Mouse (Mus musculus) urinary bladder, postnatal 10 days (tissue): ENCODE measurements around the gene 9430038I01Rik.
"Not testable (repeated sequence)": the region's sequence is repeated elsewhere in the genome, so short reads cannot be mapped to it uniquely, and the experiment has no call there.

Source experiments
- DNase-seq: peaks from one replicate; pipeline ENCODE4 v3.0.0; 2022; ENCODE audit warnings: low spot score

9430038I01Rik gene

GRCm38 (mm10) chr7:137410337-137411197 lies at the start of gene 9430038I01Rik:
Gene 9430038I01Rik (minus strand): TSS chr7:137410762.
- peak; percentile 88 for DNase-seq

- no peak for DNase-seq
Observed at GRCm38 (mm10) chr7:137445321-137445720, 34.8 kb upstream of the 9430038I01Rik start.

GRCm38 (mm10) chr7:137442951-137443350 lies 32.4 kb upstream of the 9430038I01Rik start:
- DNase-seq = no peak

- not testable (repeated sequence) for DNase-seq
Observed at GRCm38 (mm10) chr7:137438962-137439361, 28.4 kb upstream of the 9430038I01Rik start.

- DNase-seq = no peak
Observed at GRCm38 (mm10) chr7:137438179-137438550, 27.6 kb upstream of the 9430038I01Rik start.

GRCm38 (mm10) chr7:137437440-137438178 lies 27.0 kb upstream of the 9430038I01Rik start, which contains the start of gene Glrx3:
Gene Glrx3 (plus strand): TSS chr7:137437614.
- DNase-seq = peak; percentile 61

- no peak for DNase-seq
Observed at GRCm38 (mm10) chr7:137436901-137437300, 26.3 kb upstream of the 9430038I01Rik start.

GRCm38 (mm10) chr7:137431769-137432603 lies 21.4 kb upstream of the 9430038I01Rik start:
- no peak for DNase-seq

- DNase-seq = no peak
Observed at GRCm38 (mm10) chr7:137426693-137427092, 16.1 kb upstream of the 9430038I01Rik start.

- DNase-seq = no peak
Observed at GRCm38 (mm10) chr7:137421236-137421635, 10.7 kb upstream of the 9430038I01Rik start.

- DNase-seq = no peak
Observed at GRCm38 (mm10) chr7:137420550-137420949, 10.0 kb upstream of the 9430038I01Rik start.

GRCm38 (mm10) chr7:137414710-137415109 lies 4.1 kb upstream of the 9430038I01Rik start:
- no peak for DNase-seq

GRCm38 (mm10) chr7:137407428-137408058 lies 3.0 kb downstream of the 9430038I01Rik start:
- no peak for DNase-seq

GRCm38 (mm10) chr7:137404146-137404545 lies 6.4 kb downstream of the 9430038I01Rik start:
- no peak for DNase-seq

- no peak for DNase-seq
Observed at GRCm38 (mm10) chr7:137398973-137399372, 11.6 kb downstream of the 9430038I01Rik start.

GRCm38 (mm10) chr7:137397361-137397910 lies 13.1 kb downstream of the 9430038I01Rik start:
- no peak for DNase-seq

GRCm38 (mm10) chr7:137395421-137395820 lies 15.1 kb downstream of the 9430038I01Rik start:
- DNase-seq = no peak

- no peak for DNase-seq
Observed at GRCm38 (mm10) chr7:137387863-137388262, 22.7 kb downstream of the 9430038I01Rik start.

- no peak for DNase-seq
Observed at GRCm38 (mm10) chr7:137374996-137375395, 35.6 kb downstream of the 9430038I01Rik start.

- DNase-seq = no peak
Observed at GRCm38 (mm10) chr7:137371770-137372169, 38.8 kb downstream of the 9430038I01Rik start.

GRCm38 (mm10) chr7:137370175-137370574 lies 40.4 kb downstream of the 9430038I01Rik start:
- no peak for DNase-seq
